Mouse (Mus musculus) lung, adult 18-20 months (tissue): ENCODE results near the gene Hook2.

Source experiments
- DNase-seq, 2 experiments: peaks; one replicate each; pipeline ENCODE4 v3.0.0; 2022; ENCODE audit warnings: mixed read lengths in 2 of 2

The Hook2 gene

GRCm38 (mm10) chr8:85033867-85034266 lies 43.5 kb downstream of the Hook2 start:
- peak; percentile 35 to 69 for DNase-seq

- DNase-seq, result peak; percentile 79 to 83
Observed at GRCm38 (mm10) chr8:85034764-85035163, 44.4 kb downstream of the Hook2 start.

GRCm38 (mm10) chr8:85035165-85035727 lies 44.8 kb downstream of the Hook2 start:
- no peak for DNase-seq

- no peak for DNase-seq
Observed at GRCm38 (mm10) chr8:85035728-85036310, 45.4 kb downstream of the Hook2 start.

- no peak for DNase-seq
Observed at GRCm38 (mm10) chr8:85036381-85036717, 45.9 kb downstream of the Hook2 start.

- peak; percentile 94 to 96 for DNase-seq
Observed at GRCm38 (mm10) chr8:85036718-85037365, 46.4 kb downstream of the Hook2 start, which contains the start of gene Tnpo2. Tnpo2 (plus strand) TSS chr8:85036915.

GRCm38 (mm10) chr8:85037366-85037680 lies 46.9 kb downstream of the Hook2 start:
- no peak for DNase-seq

GRCm38 (mm10) chr8:85037681-85038531 lies 47.5 kb downstream of the Hook2 start:
- peak; percentile 45 to 49 for DNase-seq

GRCm38 (mm10) chr8:85043619-85044018 lies 53.2 kb downstream of the Hook2 start:
- no peak for DNase-seq
